Mouse (Mus musculus): ENCODE measurements around the gene Gm3045.

Gm3045 gene

GRCm38 (mm10) chr13:56426365-56426764, at the start of gene Gm3045:
TSS of gene Gm3045 (plus strand) at chr13:56426594.
- no peak for DNase-seq

GRCm38 (mm10) chr13:56380855-56381685, 45.3 kb upstream of the Gm3045 start:
- no peak for DNase-seq

- no peak for DNase-seq
Measured at GRCm38 (mm10) chr13:56383406-56383805, 43.0 kb upstream of the Gm3045 start.

- no peak for DNase-seq
Measured at GRCm38 (mm10) chr13:56386411-56386810, 40.0 kb upstream of the Gm3045 start.

GRCm38 (mm10) chr13:56387374-56387773, 39.0 kb upstream of the Gm3045 start:
- no peak for DNase-seq

- DNase-seq = no peak
Measured at GRCm38 (mm10) chr13:56388042-56388441, 38.4 kb upstream of the Gm3045 start.

GRCm38 (mm10) chr13:56397572-56397971, 28.8 kb upstream of the Gm3045 start:
- no peak for DNase-seq

GRCm38 (mm10) chr13:56401186-56401585, 25.2 kb upstream of the Gm3045 start:
- no peak for DNase-seq

- DNase-seq = no peak
Measured at GRCm38 (mm10) chr13:56403381-56404086, 22.9 kb upstream of the Gm3045 start.

- DNase-seq = no peak
Measured at GRCm38 (mm10) chr13:56404511-56405140, 21.8 kb upstream of the Gm3045 start.

- no peak for DNase-seq
Measured at GRCm38 (mm10) chr13:56412286-56412873, 14.0 kb upstream of the Gm3045 start.

GRCm38 (mm10) chr13:56418685-56419483, 7.5 kb upstream of the Gm3045 start:
- DNase-seq = no peak

GRCm38 (mm10) chr13:56419538-56419937, 6.9 kb upstream of the Gm3045 start:
- no peak for DNase-seq

- peak; percentile 79 for DNase-seq
Measured at GRCm38 (mm10) chr13:56422072-56422723, 4.2 kb upstream of the Gm3045 start.

- DNase-seq = no peak
Measured at GRCm38 (mm10) chr13:56425931-56426330, 463 bp upstream of the Gm3045 start.

GRCm38 (mm10) chr13:56428724-56429500, 2.5 kb downstream of the Gm3045 start:
- peak; percentile 89 for DNase-seq

GRCm38 (mm10) chr13:56432496-56432895, 6.1 kb downstream of the Gm3045 start:
- DNase-seq = no peak

GRCm38 (mm10) chr13:56433466-56433865, 7.1 kb downstream of the Gm3045 start:
- peak; percentile 76 for DNase-seq

- no peak for DNase-seq
Measured at GRCm38 (mm10) chr13:56434311-56434751, 7.9 kb downstream of the Gm3045 start.

GRCm38 (mm10) chr13:56435615-56436287, 9.4 kb downstream of the Gm3045 start:
- DNase-seq = no peak
